Mouse (Mus musculus) myocyte (in vitro differentiated cells): ENCODE results near the gene Mycn. TPM values are rescaled to one million over a fixed set of nuclear protein-coding genes. Genes with fewer than 3 reads are reported as not detected.

Source experiments
- H3K27me3 ChIP-seq: one replicate; pipeline ENCODE4 v1.6.1; 2011; ENCODE audit not compliant: control insufficient read depth, insufficient read depth, insufficient read length
- H3K36me3 ChIP-seq: one replicate; pipeline ENCODE4 v1.6.1; 2011; ENCODE audit not compliant: control insufficient read depth, insufficient read depth
- H3K4me2 ChIP-seq: one replicate; pipeline ENCODE4 v1.6.1; 2011; ENCODE audit warnings: low read depth, control low read depth
- H3K4me3 ChIP-seq: one replicate; pipeline ENCODE4 v1.5.1; 2011; ENCODE audit warnings: mild to moderate bottlenecking, control low read depth, moderate library complexity
- H3K79me2 ChIP-seq: one replicate; pipeline ENCODE4 v1.6.1; 2011; ENCODE audit not compliant: control insufficient read depth, insufficient read depth
- H3ac ChIP-seq: one replicate; pipeline ENCODE4 v1.6.1; 2011; ENCODE audit not compliant: control insufficient read depth, insufficient read length
- CEBPB ChIP-seq: IDR thresholded peaks from 2 replicates; pipeline ENCODE4 v1.6.1; 2011; ENCODE audit warnings: mild to moderate bottlenecking, moderate library complexity; ENCODE audit not compliant: poor library complexity, insufficient read depth, severe bottlenecking
- E2F4 ChIP-seq: IDR thresholded peaks from one replicate; pipeline ENCODE4 v1.6.1; 2011; ENCODE audit warnings: mild to moderate bottlenecking, control low read depth, moderate library complexity; ENCODE audit not compliant: insufficient read depth
- MAX ChIP-seq: IDR thresholded peaks from one replicate; pipeline ENCODE4 v1.6.1; 2011; ENCODE audit warnings: low read depth, mild to moderate bottlenecking, control low read depth
- MYOD1 ChIP-seq, 3 experiments: IDR thresholded peaks; one replicate each; pipeline ENCODE4 v1.6.1; 2011; ENCODE audit warnings: control low read depth in 2 of 3, low read depth in 2 of 3, mild to moderate bottlenecking in 2 of 3, moderate library complexity in 1 of 3; ENCODE audit not compliant: insufficient read length in 2 of 3, control insufficient read depth in 1 of 3
- MYOG ChIP-seq, 3 experiments: IDR thresholded peaks; one replicate each; pipeline ENCODE4 v1.6.1; 2011; ENCODE audit warnings: control low read depth in 2 of 3, low read depth in 2 of 3, mild to moderate bottlenecking in 2 of 3; ENCODE audit not compliant: insufficient read length in 2 of 3, control insufficient read depth in 1 of 3, insufficient read depth in 1 of 3
- POLR2A ChIP-seq: IDR thresholded peaks from one replicate; pipeline ENCODE4 v1.6.1; 2011; ENCODE audit warnings: low read depth, mild to moderate bottlenecking, control low read depth, moderate library complexity; ENCODE audit not compliant: insufficient read length
- POLR2AphosphoS2 ChIP-seq: IDR thresholded peaks from one replicate; pipeline ENCODE4 v1.6.1; 2011; ENCODE audit warnings: low read depth, control low read depth; ENCODE audit not compliant: insufficient read length
- REST ChIP-seq: IDR thresholded peaks from one replicate; pipeline ENCODE4 v1.6.1; 2011; ENCODE audit warnings: mild to moderate bottlenecking, control low read depth, moderate library complexity; ENCODE audit not compliant: insufficient read depth, insufficient read length
- SRF ChIP-seq: IDR thresholded peaks from one replicate; pipeline ENCODE4 v1.6.1; 2011; ENCODE audit warnings: low read depth; ENCODE audit not compliant: control insufficient read depth, insufficient read length
- TCF12 ChIP-seq: IDR thresholded peaks from one replicate; pipeline ENCODE4 v1.6.1; 2011; ENCODE audit warnings: mild to moderate bottlenecking, control low read depth; ENCODE audit not compliant: poor library complexity, insufficient read depth, severe bottlenecking
- TCF3 ChIP-seq: IDR thresholded peaks from one replicate; pipeline ENCODE4 v1.6.1; 2011; ENCODE audit warnings: low read depth, control low read depth; ENCODE audit not compliant: insufficient read length
- USF1 ChIP-seq: IDR thresholded peaks from one replicate; pipeline ENCODE4 v1.6.1; 2011; ENCODE audit warnings: low read depth, mild to moderate bottlenecking, control low read depth, moderate library complexity
- polyA plus RNA-seq: library from polyadenylated mRNA; unstranded; fragments of >200 nt; fragmentation: generic; extraction: Trizol; gene quantifications from one replicate; pipeline ENCODE4 v1.2.1, GENCODE M21; 2012; ENCODE audit warnings: missing spikeins

Gene Mycn
- polyA plus RNA-seq, 1 experiment: 0.12 TPM

DNA sequence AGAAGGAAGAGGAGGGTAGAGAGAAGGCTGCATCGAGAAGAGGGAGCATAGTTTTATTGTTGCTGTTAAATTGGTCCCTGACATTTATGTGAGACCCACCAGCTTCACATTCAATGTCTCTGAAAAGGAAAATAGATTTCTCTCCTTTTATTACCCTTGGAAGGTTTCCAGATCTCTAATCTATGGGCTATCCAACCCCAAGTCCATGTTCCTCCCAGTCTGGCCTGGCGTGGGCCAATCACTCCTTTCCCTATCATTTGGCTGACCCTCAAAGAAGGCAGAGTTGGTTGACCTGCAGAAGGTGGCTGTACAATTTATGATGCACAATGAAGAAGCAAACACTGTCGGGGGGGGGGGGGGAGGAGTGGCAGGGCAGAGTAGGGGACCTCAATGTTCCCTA is 13.5 kb downstream of the Mycn start:
- Histone ChIP-seq H3K4me2 (no peak overlapping the region), H3ac (no peak overlapping the region), H3K79me2 (no peaks in the 10 kb centered on the region), H3K4me3 (no peak overlapping the region), H3K36me3 (no peaks in the 10 kb centered on the region), H3K27me3 (no peaks in the 10 kb centered on the region)
- TF ChIP-seq MAX (no peak), USF1 (no peak), REST (no peak), TCF12 (no peak)

DNA sequence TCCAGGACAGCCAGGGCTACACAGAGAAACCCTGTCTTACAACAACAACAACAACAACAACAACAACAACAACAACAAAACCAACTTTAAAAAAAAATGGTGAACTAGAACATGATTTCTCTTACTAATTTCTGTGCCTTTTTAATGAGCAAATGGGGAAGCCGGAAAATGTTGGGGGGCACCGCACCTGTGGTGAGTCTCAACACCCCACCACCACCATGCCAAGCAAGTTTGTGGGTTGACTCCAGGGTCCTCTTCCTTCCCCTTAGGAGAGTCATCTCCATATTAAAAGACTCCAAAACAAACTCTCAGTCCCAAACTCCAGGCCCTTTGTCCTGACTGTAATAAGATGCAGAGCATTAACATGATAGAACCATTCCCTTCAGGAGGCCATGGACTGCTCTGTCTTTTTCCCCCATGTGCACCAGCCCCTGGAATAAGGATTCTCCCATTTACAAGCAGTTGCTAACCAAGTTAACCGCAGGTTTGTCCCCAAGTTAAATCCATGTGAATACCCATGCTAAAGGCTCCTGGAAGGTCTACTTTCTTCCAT is 14.7 kb downstream of the Mycn start:
- Histone ChIP-seq H3ac (no peak overlapping the region), H3K27me3 (no peaks in the 10 kb centered on the region), H3K4me3 (no peak overlapping the region), H3K4me2 (no peak overlapping the region), H3K36me3 (no peaks in the 10 kb centered on the region), H3K79me2 (no peaks in the 10 kb centered on the region)
- no peak for TF ChIP-seq POLR2A
- no peak for TF ChIP-seq TCF12
- no peak for TF ChIP-seq MAX
- TF ChIP-seq POLR2AphosphoS2: no peak
- TF ChIP-seq USF1: no peak
- TF ChIP-seq CEBPB: no peak
- no peak for TF ChIP-seq TCF3
- no peak for TF ChIP-seq E2F4
- no peak for TF ChIP-seq MYOG (IDR thresholded peaks at IDR 0.05; ENCODE audit: control insufficient read depth in 1 of 3, insufficient read depth in 1 of 3, insufficient read length in 2 of 3, low read depth in 2 of 3)
- no peak for TF ChIP-seq MYOD1 (IDR thresholded peaks at IDR 0.05; ENCODE audit: control insufficient read depth in 1 of 3, insufficient read length in 2 of 3, low read depth in 2 of 3)
- no peak for TF ChIP-seq REST
- TF ChIP-seq SRF: no peak

DNA sequence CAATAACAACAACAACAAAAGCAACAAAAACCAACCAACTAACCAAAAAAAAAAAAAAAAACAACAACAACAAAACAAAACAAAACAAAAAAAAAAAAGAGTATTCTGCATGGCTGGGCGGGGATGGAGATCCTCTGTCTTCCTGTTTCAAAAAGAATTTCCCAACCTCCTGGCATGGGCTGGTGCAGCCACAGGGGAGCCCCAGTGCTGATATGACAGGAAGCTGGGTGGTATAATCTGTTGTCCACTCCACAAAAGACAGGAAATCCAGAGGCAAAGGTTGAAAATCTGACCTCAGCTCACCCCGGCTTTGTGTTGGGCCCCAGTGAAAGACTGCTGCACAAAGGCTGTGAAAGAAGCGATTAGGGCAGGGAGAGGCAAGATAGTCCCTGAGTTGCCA is 17.3 kb downstream of the Mycn start:
- Histone ChIP-seq H3K79me2 (no peaks in the 10 kb centered on the region), H3K4me2 (no peak overlapping the region), H3K4me3 (no peak overlapping the region), H3K36me3 (no peaks in the 10 kb centered on the region), H3ac (no peak overlapping the region), H3K27me3 (no peaks in the 10 kb centered on the region)
- no peak for TF ChIP-seq POLR2AphosphoS2
- no peak for TF ChIP-seq MYOG (IDR thresholded peaks at IDR 0.05; ENCODE audit: control insufficient read depth in 1 of 3, insufficient read depth in 1 of 3, insufficient read length in 2 of 3, low read depth in 2 of 3)
- TF ChIP-seq USF1: no peak
- TF ChIP-seq MAX: no peak
- no peak for TF ChIP-seq CEBPB
- no peak for TF ChIP-seq TCF3
- no peak for TF ChIP-seq POLR2A
- no peak for TF ChIP-seq E2F4
- TF ChIP-seq TCF12: no peak
- TF ChIP-seq MYOD1 (IDR thresholded peaks at IDR 0.05; ENCODE audit: control insufficient read depth in 1 of 3, insufficient read length in 2 of 3, low read depth in 2 of 3): no peak
- TF ChIP-seq SRF: no peak
- TF ChIP-seq REST: no peak

DNA sequence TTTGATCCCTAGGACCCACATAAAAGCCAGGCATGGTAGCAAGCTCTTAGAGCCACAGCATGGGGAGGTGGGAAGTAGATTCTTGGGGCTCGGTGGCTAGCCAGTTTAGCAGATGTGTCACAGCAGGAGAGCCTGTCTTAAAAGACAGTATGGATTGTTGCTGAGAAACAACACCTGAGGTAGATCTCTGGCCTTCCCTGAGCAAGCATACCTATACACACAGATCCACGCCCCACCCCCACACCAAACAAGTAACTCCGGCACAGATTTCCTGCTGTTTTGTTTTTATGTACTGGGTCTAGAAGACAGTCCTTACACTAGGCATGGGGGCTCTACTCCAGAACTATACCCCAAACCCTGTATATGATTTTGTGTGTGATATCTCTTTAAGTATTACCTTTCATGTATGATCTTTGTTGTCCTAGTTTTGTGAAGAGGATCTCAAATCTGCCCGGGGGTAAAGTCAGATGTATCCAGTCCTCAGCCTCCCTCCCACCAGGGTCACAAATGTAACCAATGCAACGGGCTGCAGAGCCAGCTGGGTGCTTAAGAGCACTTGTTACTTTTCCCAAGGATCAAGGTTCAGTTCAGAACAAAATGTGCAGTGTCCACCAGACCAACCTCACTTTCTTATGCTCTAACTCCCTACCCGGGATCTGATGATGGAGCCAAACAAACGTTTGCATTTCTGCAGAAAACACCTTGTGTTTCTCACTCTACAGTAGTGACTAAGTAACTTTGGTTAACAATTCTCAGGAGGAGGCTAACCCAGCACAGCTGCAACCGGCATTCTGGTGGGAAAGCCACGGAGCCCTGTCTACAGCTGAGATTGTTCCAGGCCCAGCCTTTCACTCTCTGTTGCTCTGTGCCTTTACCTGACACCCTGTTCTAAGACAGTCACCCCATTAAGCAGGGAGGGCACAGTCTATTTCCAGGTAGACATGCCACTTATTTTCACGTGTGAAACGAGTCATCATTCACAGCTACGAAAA is 21.3 kb downstream of the Mycn start:
- Histone ChIP-seq H3K27me3 (no peaks in the 10 kb centered on the region), H3K4me3 (no peak overlapping the region), H3ac (no peak overlapping the region), H3K79me2 (no peaks in the 10 kb centered on the region), H3K4me2 (no peak overlapping the region), H3K36me3 (no peaks in the 10 kb centered on the region)
- TF ChIP-seq MYOG (IDR thresholded peaks at IDR 0.05; ENCODE audit: control insufficient read depth in 1 of 3, insufficient read depth in 1 of 3, insufficient read length in 2 of 3, low read depth in 2 of 3) (no peak), POLR2AphosphoS2 (no peak), MYOD1 (IDR thresholded peaks at IDR 0.05; ENCODE audit: control insufficient read depth in 1 of 3, insufficient read length in 2 of 3, low read depth in 2 of 3) (no peak), MAX (no peak), USF1 (no peak), TCF3 (no peak), TCF12 (no peak), POLR2A (no peak), REST (no peak), CEBPB (no peak), SRF (no peak), E2F4 (no peak)
